Mouse (Mus musculus) lung, adult 2 months (tissue): ENCODE measurements around the gene Slc1a3. TPM values are rescaled to one million over a fixed set of nuclear protein-coding genes. Genes with fewer than 3 reads are reported as not detected.

Source experiments
- DNase-seq: peaks from one replicate; pipeline ENCODE4 v3.0.0; 2022
- H3K4me1 ChIP-seq: fragments of 200-500 bp; 2 replicates; pipeline ENCODE4 v1.6.1; 2011; ENCODE audit warnings: low read length; ENCODE audit not compliant: control insufficient read depth, insufficient read depth
- H3K4me3 ChIP-seq: fragments of 200-500 bp; replicated peaks from 2 replicates; pipeline ENCODE3; 2011; ENCODE audit warnings: low read depth, mild to moderate bottlenecking, control low read depth, low read length; ENCODE audit errors: extremely low read depth
- CTCF ChIP-seq: fragments of 200-500 bp; IDR thresholded peaks from 2 replicates; pipeline ENCODE4 v1.5.1; 2011; ENCODE audit warnings: mild to moderate bottlenecking, low read length, control low read depth; ENCODE audit not compliant: insufficient read depth
- POLR2A ChIP-seq: fragments of 200-500 bp; IDR thresholded peaks from 2 replicates; pipeline ENCODE4 v1.6.1; 2011; ENCODE audit warnings: low read depth, mild to moderate bottlenecking, control low read depth, low read length, borderline replicate concordance; ENCODE audit errors: extremely low read depth
- WGBS: fragments of 180-500 bp; shearing (Covaris S2); methylation state at CpG from one replicate; pipeline ENCODE4 v1.1.7; 2018; 5-methylcytosine and 5-hydroxymethylcytosine counted together
- polyA plus RNA-seq: library from polyadenylated mRNA; depleted of rRNA; stranded (reverse); fragments of >200 nt; gene quantifications from 2 replicates; pipeline ENCODE4 v1.2.3, GENCODE M21; 2012; rRNA removed

Slc1a3 gene
- 16.6 and 18.7 TPM in 2 replicates for polyA plus RNA-seq

GRCm38 (mm10) chr15:8710146-8711006 lies at the start of gene Slc1a3:
TSS of gene Slc1a3 (minus strand) at chr15:8710764.
- DNase-seq, result peak; percentile 59
- Histone ChIP-seq H3K4me3 (peak within 1 kb of the TSS; percentile 87), H3K4me1 (peaks cover 2% of the 10 kb centered on the region)
- no peak for TF ChIP-seq CTCF
- peak; percentile 60; the same call in 1 of the 2 replicates for TF ChIP-seq POLR2A
- WGBS, result 1% methylated on average over 34 of the region's 34 CpGs

- H3K4me3 ChIP-seq, result no peak overlapping the region
- no peaks in the 10 kb centered on the region for H3K4me1 ChIP-seq
- no peak for DNase-seq
- TF ChIP-seq CTCF, result no peak
- TF ChIP-seq POLR2A, result no peak
- 61% methylated on average over 3 of the region's 3 CpGs for WGBS
Measured at GRCm38 (mm10) chr15:8759026-8759425, 48.5 kb upstream of the Slc1a3 start.

GRCm38 (mm10) chr15:8756441-8756840 lies 45.9 kb upstream of the Slc1a3 start:
- Histone ChIP-seq H3K4me1 (no peaks in the 10 kb centered on the region), H3K4me3 (no peak overlapping the region)
- DNase-seq, result no peak
- TF ChIP-seq POLR2A, result no peak
- no peak for TF ChIP-seq CTCF
- 77% methylated on average over 6 of the region's 6 CpGs for WGBS

GRCm38 (mm10) chr15:8749762-8750161 lies 39.2 kb upstream of the Slc1a3 start:
- H3K4me1 ChIP-seq, result no peaks in the 10 kb centered on the region
- WGBS, result 95% methylated on average over 4 of the region's 4 CpGs
- no peak overlapping the region for H3K4me3 ChIP-seq
- DNase-seq, result no peak
- TF ChIP-seq POLR2A (no peak), CTCF (no peak)

- Histone ChIP-seq H3K4me3 (no peak overlapping the region), H3K4me1 (no peaks in the 10 kb centered on the region)
- no peak for TF ChIP-seq POLR2A
- TF ChIP-seq CTCF, result no peak
- DNase-seq, result no peak
- 78% methylated on average over 1 of the region's 1 CpGs for WGBS
Measured at GRCm38 (mm10) chr15:8748771-8749170, 38.2 kb upstream of the Slc1a3 start.

- Histone ChIP-seq H3K4me3 (no peak overlapping the region), H3K4me1 (no peaks in the 10 kb centered on the region)
- TF ChIP-seq POLR2A (no peak), CTCF (no peak)
- DNase-seq, result no peak
- WGBS, result 46% methylated on average over 6 of the region's 6 CpGs
Measured at GRCm38 (mm10) chr15:8741593-8741992, 31.0 kb upstream of the Slc1a3 start.

GRCm38 (mm10) chr15:8740724-8741123 lies 30.2 kb upstream of the Slc1a3 start:
- Histone ChIP-seq H3K4me1 (no peaks in the 10 kb centered on the region), H3K4me3 (no peak overlapping the region)
- WGBS, result 89% methylated on average over 8 of the region's 8 CpGs
- no peak for DNase-seq
- no peak for TF ChIP-seq POLR2A
- no peak for TF ChIP-seq CTCF

GRCm38 (mm10) chr15:8738156-8738555 lies 27.6 kb upstream of the Slc1a3 start:
- TF ChIP-seq CTCF (no peak), POLR2A (no peak)
- Histone ChIP-seq H3K4me3 (no peak overlapping the region), H3K4me1 (no peaks in the 10 kb centered on the region; the same call in 1 of the 2 replicates)
- DNase-seq, result no peak
- WGBS, result 76% methylated on average over 5 of the region's 5 CpGs

- no peaks in the 10 kb centered on the region; the same call in 1 of the 2 replicates for H3K4me1 ChIP-seq
- H3K4me3 ChIP-seq, result no peak overlapping the region
- no peak for TF ChIP-seq POLR2A
- TF ChIP-seq CTCF, result no peak
- WGBS, result 49% methylated on average over 6 of the region's 6 CpGs
- no peak for DNase-seq
Measured at GRCm38 (mm10) chr15:8734363-8734739, 23.8 kb upstream of the Slc1a3 start.

- no peak overlapping the region for H3K4me3 ChIP-seq
- TF ChIP-seq POLR2A (no peak), CTCF (no peak)
- no peaks in the 10 kb centered on the region; the same call in 1 of the 2 replicates for H3K4me1 ChIP-seq
- no peak for DNase-seq
- WGBS, result 25% methylated on average over 7 of the region's 7 CpGs
Measured at GRCm38 (mm10) chr15:8733669-8734362, 23.3 kb upstream of the Slc1a3 start.
